Mouse (Mus musculus) thymus, adult 2 months (tissue): Measurements from ENCODE around the gene Tap1.

Experiments
- CTCF ChIP-seq: fragments of 200-500 bp; IDR thresholded peaks from 2 replicates; pipeline ENCODE4 v1.5.1; 2012; ENCODE audit warnings: mild to moderate bottlenecking, control low read depth, low read length, moderate library complexity, borderline replicate concordance; ENCODE audit not compliant: control insufficient read depth, poor library complexity, insufficient read depth; ENCODE audit errors: extremely low read depth
- POLR2A ChIP-seq: fragments of 200-500 bp; IDR thresholded peaks from 2 replicates; pipeline ENCODE4 v1.6.1; 2012; ENCODE audit warnings: mild to moderate bottlenecking, low read length, control low read depth, moderate library complexity; ENCODE audit not compliant: control insufficient read depth, poor library complexity, insufficient read depth; ENCODE audit errors: extremely low read depth

DNA sequence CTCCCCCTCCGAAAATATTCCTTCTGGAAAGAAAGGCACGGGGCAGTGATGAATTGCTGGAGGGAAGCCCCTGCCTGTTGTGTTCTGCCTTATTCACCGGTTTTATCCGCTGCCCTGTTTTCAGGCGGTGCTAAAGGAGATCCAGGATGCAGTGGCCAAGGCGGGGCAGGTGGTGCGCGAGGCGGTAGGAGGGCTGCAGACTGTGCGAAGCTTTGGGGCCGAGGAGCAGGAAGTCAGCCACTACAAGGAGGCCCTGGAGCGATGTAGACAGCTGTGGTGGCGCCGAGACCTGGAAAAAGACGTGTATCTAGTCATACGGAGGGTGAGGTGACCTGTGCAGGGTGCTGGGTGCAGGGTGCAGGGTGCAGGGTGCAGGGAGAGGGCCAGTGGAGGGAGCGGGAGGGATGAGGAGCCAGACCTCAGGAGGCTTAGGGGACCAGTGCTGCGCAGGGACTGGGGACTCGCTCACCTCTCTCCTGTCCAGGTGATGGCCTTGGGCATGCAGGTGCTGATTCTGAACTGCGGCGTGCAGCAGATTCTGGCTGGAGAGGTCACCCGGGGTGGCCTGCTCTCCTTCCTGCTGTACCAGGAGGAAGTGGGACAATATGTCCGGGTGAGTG is 24.5 kb downstream of the Tap1 start:
- no peak for TF ChIP-seq CTCF
- 0 out of 2 replicates have a peak, but pooled peaks have one; percentile 36 for TF ChIP-seq POLR2A
